Mouse (Mus musculus): ENCODE results near the gene Cnih3.

The Cnih3 gene

GRCm38 (mm10) chr1:181335019-181335365 is 17.4 kb upstream of the Cnih3 start:
- H3K9me3 ChIP-seq (ENCODE audit: low read length): peaks cover 36% of the 10 kb centered on the region

DNA sequence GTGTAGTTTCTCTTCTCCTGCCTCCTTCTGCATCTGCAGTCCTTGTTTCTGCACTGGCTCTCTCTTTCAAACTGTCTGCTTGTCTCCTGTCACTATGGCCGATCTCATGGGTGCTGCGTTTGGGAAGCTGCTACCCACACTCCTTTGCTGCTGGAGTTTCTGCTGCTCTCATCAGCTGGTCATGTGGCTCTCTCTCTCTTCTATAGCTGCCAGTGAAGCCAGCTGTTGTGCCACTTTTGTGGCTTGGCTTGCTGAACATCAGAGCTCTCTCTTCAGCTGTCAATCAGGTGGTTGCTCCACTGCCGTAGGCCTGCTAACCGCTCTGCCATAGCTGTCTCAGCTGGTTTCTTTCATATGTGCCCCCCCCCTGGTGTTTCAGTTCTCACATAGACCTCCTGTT is 17.0 kb upstream of the Cnih3 start:
- no peak overlapping the region for H3K4me3 ChIP-seq (replicated peaks; ENCODE audit: low read length)
- TF ChIP-seq CTCF (conservative IDR thresholded peaks at IDR 0.05; ENCODE audit: low read length) (no peak), NANOG (IDR thresholded peaks at IDR 0.05; ENCODE audit: borderline replicate concordance, low read length) (no peak), POU5F1 (IDR thresholded peaks at IDR 0.05; ENCODE audit: borderline replicate concordance, low read length) (no peak)
- H3K36me3 ChIP-seq (ENCODE audit: insufficient read depth, low read length): no peaks in the 10 kb centered on the region
- H3K9me3 ChIP-seq (ENCODE audit: low read length): peaks cover 36% of the 10 kb centered on the region
- H3K27me3 ChIP-seq (ENCODE audit: insufficient read depth, low read length): no peaks in the 10 kb centered on the region
- H3K4me1 ChIP-seq (replicated peaks; ENCODE audit: low read depth, low read length): peaks cover 18% of the 10 kb centered on the region

More at GRCm38 (mm10) chr1:181335019-181335365, 17.4 kb upstream of the Cnih3 start:
- TF ChIP-seq NANOG (IDR thresholded peaks at IDR 0.05; ENCODE audit: borderline replicate concordance, low read length): no peak
- no peak for TF ChIP-seq POU5F1 (IDR thresholded peaks at IDR 0.05; ENCODE audit: borderline replicate concordance, low read length)
- TF ChIP-seq CTCF (conservative IDR thresholded peaks at IDR 0.05; ENCODE audit: low read length): no peak
- no peaks in the 10 kb centered on the region for H3K36me3 ChIP-seq (ENCODE audit: insufficient read depth, low read length)
- H3K4me1 ChIP-seq (replicated peaks; ENCODE audit: low read depth, low read length): peaks cover 18% of the 10 kb centered on the region
- H3K4me3 ChIP-seq (replicated peaks; ENCODE audit: low read length): no peak overlapping the region
- H3K27me3 ChIP-seq (ENCODE audit: insufficient read depth, low read length): no peaks in the 10 kb centered on the region

DNA sequence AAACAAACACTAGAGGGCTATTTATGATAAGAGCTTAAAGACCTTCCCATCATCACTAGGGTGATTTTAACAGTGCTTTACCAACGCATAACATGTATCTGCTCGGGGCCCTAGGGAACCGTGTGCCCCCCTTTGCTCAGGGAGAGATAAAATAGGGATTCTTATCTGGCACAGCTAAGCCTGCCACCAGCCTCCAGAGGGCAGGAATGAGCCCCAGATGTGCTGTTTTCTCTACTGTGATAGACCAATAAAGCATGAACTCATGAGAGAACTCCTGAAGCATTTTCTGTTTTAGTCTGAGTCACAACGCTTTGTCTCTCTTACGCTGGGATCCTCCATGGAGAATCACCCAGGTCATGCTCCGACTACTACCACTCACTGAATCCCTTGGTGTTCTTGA is 15.6 kb upstream of the Cnih3 start:
- no peak for TF ChIP-seq POU5F1 (IDR thresholded peaks at IDR 0.05; ENCODE audit: borderline replicate concordance, low read length)
- TF ChIP-seq NANOG (IDR thresholded peaks at IDR 0.05; ENCODE audit: borderline replicate concordance, low read length): no peak
- no peak for TF ChIP-seq CTCF (conservative IDR thresholded peaks at IDR 0.05; ENCODE audit: low read length)
- Histone ChIP-seq H3K4me3 (replicated peaks; ENCODE audit: low read length) (no peak overlapping the region), H3K9me3 (ENCODE audit: low read length) (peaks cover 36% of the 10 kb centered on the region), H3K36me3 (ENCODE audit: insufficient read depth, low read length) (no peaks in the 10 kb centered on the region), H3K27me3 (ENCODE audit: insufficient read depth, low read length) (0 out of 2 replicates have a peak, but pooled peaks cover 3% of the 10 kb centered on the region), H3K4me1 (replicated peaks; ENCODE audit: low read depth, low read length) (peaks cover 23% of the 10 kb centered on the region)

DNA sequence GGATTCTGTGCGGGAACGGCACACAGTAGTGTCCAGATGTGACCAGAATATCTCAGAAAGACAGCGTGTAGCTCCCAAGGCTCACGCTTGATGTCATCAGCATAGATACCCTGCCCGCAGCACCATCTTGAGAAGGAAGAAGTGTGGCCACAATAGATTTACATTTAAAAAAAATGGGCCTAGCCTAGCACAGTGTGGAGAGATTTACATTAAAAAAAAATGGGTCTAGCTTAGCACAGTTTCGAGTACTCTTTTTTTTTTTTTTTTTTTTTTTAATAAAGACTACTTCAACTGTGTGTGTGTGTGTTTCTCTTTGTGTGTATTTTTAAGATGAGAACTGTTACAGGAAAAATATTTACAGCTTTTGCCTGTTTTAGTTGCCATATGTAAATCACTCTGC is 13.3 kb upstream of the Cnih3 start:
- TF ChIP-seq POU5F1 (IDR thresholded peaks at IDR 0.05; ENCODE audit: borderline replicate concordance, low read length) (no peak), CTCF (conservative IDR thresholded peaks at IDR 0.05; ENCODE audit: low read length) (no peak), NANOG (IDR thresholded peaks at IDR 0.05; ENCODE audit: borderline replicate concordance, low read length) (no peak)
- H3K9me3 ChIP-seq (ENCODE audit: low read length): peaks cover 29% of the 10 kb centered on the region
- no peaks in the 10 kb centered on the region for H3K36me3 ChIP-seq (ENCODE audit: insufficient read depth, low read length)
- peaks cover 15% of the 10 kb centered on the region; the same call in 1 of the 2 replicates for H3K27me3 ChIP-seq (ENCODE audit: insufficient read depth, low read length)
- H3K4me3 ChIP-seq (replicated peaks; ENCODE audit: low read length): no peak overlapping the region
- peaks cover 14% of the 10 kb centered on the region for H3K4me1 ChIP-seq (replicated peaks; ENCODE audit: low read depth, low read length)

- peaks cover 17% of the 10 kb centered on the region; the same call in 1 of the 2 replicates for H3K4me1 ChIP-seq (replicated peaks; ENCODE audit: low read depth, low read length)
- no peak overlapping the region for H3K4me3 ChIP-seq (replicated peaks; ENCODE audit: low read length)
- TF ChIP-seq POU5F1 (IDR thresholded peaks at IDR 0.05; ENCODE audit: borderline replicate concordance, low read length): no peak
- TF ChIP-seq NANOG (IDR thresholded peaks at IDR 0.05; ENCODE audit: borderline replicate concordance, low read length): no peak
- TF ChIP-seq CTCF (conservative IDR thresholded peaks at IDR 0.05; ENCODE audit: low read length): no peak
- H3K27me3 ChIP-seq (ENCODE audit: insufficient read depth, low read length): peaks cover 32% of the 10 kb centered on the region
- no peaks in the 10 kb centered on the region for H3K9me3 ChIP-seq (ENCODE audit: low read length)
- H3K36me3 ChIP-seq (ENCODE audit: insufficient read depth, low read length): no peaks in the 10 kb centered on the region
These were observed 6.9 kb upstream of the Cnih3 start for GRCm38 (mm10) chr1:181345547-181345946.

DNA sequence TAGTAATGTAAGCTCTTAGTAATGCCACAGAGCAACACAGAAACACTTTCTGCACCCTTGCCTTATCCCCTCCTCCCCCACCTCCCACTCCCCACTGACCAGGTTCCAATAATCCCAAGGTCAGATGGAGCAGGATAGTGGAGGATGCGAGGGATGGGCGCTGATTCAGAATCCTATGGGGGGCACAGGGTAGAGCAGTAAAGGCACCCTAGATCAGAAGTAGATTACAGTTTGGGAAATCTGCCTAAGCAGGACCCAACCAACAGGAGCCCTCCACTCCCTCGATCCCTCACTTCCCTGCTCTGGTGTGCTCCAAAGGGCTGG is 423 bp upstream of the Cnih3 start:
- H3K9me3 ChIP-seq (ENCODE audit: low read length): no peaks in the 10 kb centered on the region
- H3K4me1 ChIP-seq (replicated peaks; ENCODE audit: low read depth, low read length): peaks cover 23% of the 10 kb centered on the region
- no peak for TF ChIP-seq CTCF (conservative IDR thresholded peaks at IDR 0.05; ENCODE audit: low read length)
- TF ChIP-seq NANOG (IDR thresholded peaks at IDR 0.05; ENCODE audit: borderline replicate concordance, low read length): no peak
- TF ChIP-seq POU5F1 (IDR thresholded peaks at IDR 0.05; ENCODE audit: borderline replicate concordance, low read length): no peak
- H3K4me3 ChIP-seq (replicated peaks; ENCODE audit: low read length): peak overlapping the region; percentile 81
- H3K36me3 ChIP-seq (ENCODE audit: insufficient read depth, low read length): no peaks in the 10 kb centered on the region
- peaks cover 69% of the 10 kb centered on the region for H3K27me3 ChIP-seq (ENCODE audit: insufficient read depth, low read length)

- H3K36me3 ChIP-seq (ENCODE audit: insufficient read depth, low read length): no peaks in the 10 kb centered on the region
These were observed 1.0 kb downstream of the Cnih3 start for GRCm38 (mm10) chr1:181353200-181354097.

GRCm38 (mm10) chr1:181355683-181356082 is 3.3 kb downstream of the Cnih3 start:
- no peak overlapping the region for H3K4me3 ChIP-seq (replicated peaks; ENCODE audit: low read length)
- no peaks in the 10 kb centered on the region for H3K36me3 ChIP-seq (ENCODE audit: insufficient read depth, low read length)
- H3K4me1 ChIP-seq (replicated peaks; ENCODE audit: low read depth, low read length): peaks cover 26% of the 10 kb centered on the region
- peaks cover 12% of the 10 kb centered on the region; the same call in 1 of the 2 replicates for H3K9me3 ChIP-seq (ENCODE audit: low read length)
- peaks cover 64% of the 10 kb centered on the region for H3K27me3 ChIP-seq (ENCODE audit: insufficient read depth, low read length)
- TF ChIP-seq CTCF (conservative IDR thresholded peaks at IDR 0.05; ENCODE audit: low read length) (no peak), POU5F1 (IDR thresholded peaks at IDR 0.05; ENCODE audit: borderline replicate concordance, low read length) (no peak), NANOG (IDR thresholded peaks at IDR 0.05; ENCODE audit: borderline replicate concordance, low read length) (no peak)

More at GRCm38 (mm10) chr1:181353200-181354097, 1.0 kb downstream of the Cnih3 start:
- no peak for TF ChIP-seq CTCF (conservative IDR thresholded peaks at IDR 0.05; ENCODE audit: low read length)
- TF ChIP-seq NANOG (IDR thresholded peaks at IDR 0.05; ENCODE audit: borderline replicate concordance, low read length): no peak
- Histone ChIP-seq H3K27me3 (ENCODE audit: insufficient read depth, low read length) (peaks cover 67% of the 10 kb centered on the region), H3K4me1 (replicated peaks; ENCODE audit: low read depth, low read length) (peaks cover 26% of the 10 kb centered on the region), H3K9me3 (ENCODE audit: low read length) (no peaks in the 10 kb centered on the region), H3K4me3 (replicated peaks; ENCODE audit: low read length) (peak overlapping the region; percentile 81)

Data from E14TG2a.4 (cell line).